Mouse (Mus musculus) G1E (cell line): ENCODE measurements around the gene Ptgr1.

Experiments used
- CTCF ChIP-seq: IDR thresholded peaks from 2 replicates; pipeline ENCODE4 v1.5.1; 2012; ENCODE audit warnings: low read depth, low read length, inconsistent platforms, mixed read lengths
- TAL1 ChIP-seq: conservative IDR thresholded peaks from 2 replicates; pipeline ENCODE4 v1.6.1; 2012; ENCODE audit warnings: low read depth, low read length, inconsistent platforms, mixed read lengths

- no peak for TF ChIP-seq CTCF
- no peak for TF ChIP-seq TAL1
These were observed 19.3 kb upstream of the Ptgr1 start for GRCm38 (mm10) chr4:59006211-59006610.
